Mouse (Mus musculus): ENCODE data around the gene Lmf2. TPM values are rescaled to one million over a fixed set of nuclear protein-coding genes. Genes with fewer than 3 reads are reported as not detected.
A peak's percentile ranks its signal among the peaks of the same experiment; 100 is the strongest.

The Lmf2 gene
- polyA plus RNA-seq (2011; ENCODE audit: insufficient read length, low read depth, missing spikeins) = 82.5 and 83.0 TPM in 2 replicates

GRCm38 (mm10) chr15:89355241-89356187 is at the start of gene Lmf2, which contains the start of gene Ncaph2:
Gene Lmf2 (minus strand): TSS chr15:89355659.
Gene Ncaph2 (plus strand): TSS chr15:89355719.
- TF ChIP-seq CTCF (IDR thresholded peaks at IDR 0.05; ENCODE audit: borderline replicate concordance, insufficient read depth, low read length) = no peak
- TF ChIP-seq POLR2A (IDR thresholded peaks at IDR 0.05; ENCODE audit: low read depth, low read length) = peak; percentile 85

GRCm38 (mm10) chr15:89404831-89405623 is 49.6 kb upstream of the Lmf2 start:
- Histone ChIP-seq H3K27ac (ENCODE audit: insufficient read depth, low read length) (no peak overlapping the region), H3K4me1 (ENCODE audit: control insufficient read depth, insufficient read depth, low read length) (no peaks in the 10 kb centered on the region), H3K4me3 (ENCODE audit: insufficient read depth, low read length) (no peak overlapping the region)
- TF ChIP-seq POLR2A (IDR thresholded peaks at IDR 0.05; ENCODE audit: low read depth, low read length) (no peak), CTCF (IDR thresholded peaks at IDR 0.05; ENCODE audit: borderline replicate concordance, insufficient read depth, low read length) (no peak)

More at GRCm38 (mm10) chr15:89355241-89356187, at the start of gene Lmf2, which contains the start of gene Ncaph2:
- Histone ChIP-seq H3K27ac (ENCODE audit: insufficient read depth, low read length) (peak within 1 kb of the TSS; percentile 74), H3K4me1 (ENCODE audit: control insufficient read depth, insufficient read depth, low read length) (no peaks in the 10 kb centered on the region), H3K4me3 (ENCODE audit: insufficient read depth, low read length) (peak within 1 kb of the TSS; percentile 85)

- no peak for TF ChIP-seq POLR2A (IDR thresholded peaks at IDR 0.05; ENCODE audit: low read depth, low read length)
- TF ChIP-seq CTCF (IDR thresholded peaks at IDR 0.05; ENCODE audit: borderline replicate concordance, insufficient read depth, low read length) = no peak
- H3K4me3 ChIP-seq (ENCODE audit: insufficient read depth, low read length) = no peak overlapping the region
- H3K4me1 ChIP-seq (ENCODE audit: control insufficient read depth, insufficient read depth, low read length) = no peaks in the 10 kb centered on the region
- H3K27ac ChIP-seq (ENCODE audit: insufficient read depth, low read length) = no peak overlapping the region
Observed at GRCm38 (mm10) chr15:89402471-89402870, 47.0 kb upstream of the Lmf2 start.

- Histone ChIP-seq H3K27ac (ENCODE audit: insufficient read depth, low read length) (no peak overlapping the region), H3K4me3 (ENCODE audit: insufficient read depth, low read length) (no peak overlapping the region), H3K4me1 (ENCODE audit: control insufficient read depth, insufficient read depth, low read length) (no peaks in the 10 kb centered on the region)
- no peak for TF ChIP-seq POLR2A (IDR thresholded peaks at IDR 0.05; ENCODE audit: low read depth, low read length)
Observed at GRCm38 (mm10) chr15:89399716-89400115, 44.3 kb upstream of the Lmf2 start.

GRCm38 (mm10) chr15:89398146-89398545 is 42.7 kb upstream of the Lmf2 start:
- Histone ChIP-seq H3K27ac (ENCODE audit: insufficient read depth, low read length) (no peak overlapping the region), H3K4me3 (ENCODE audit: insufficient read depth, low read length) (no peak overlapping the region), H3K4me1 (ENCODE audit: control insufficient read depth, insufficient read depth, low read length) (no peaks in the 10 kb centered on the region)
- no peak for TF ChIP-seq POLR2A (IDR thresholded peaks at IDR 0.05; ENCODE audit: low read depth, low read length)
- no peak for TF ChIP-seq CTCF (IDR thresholded peaks at IDR 0.05; ENCODE audit: borderline replicate concordance, insufficient read depth, low read length)

- Histone ChIP-seq H3K4me3 (ENCODE audit: insufficient read depth, low read length) (no peak overlapping the region), H3K27ac (ENCODE audit: insufficient read depth, low read length) (no peak overlapping the region), H3K4me1 (ENCODE audit: control insufficient read depth, insufficient read depth, low read length) (no peaks in the 10 kb centered on the region)
- no peak for TF ChIP-seq POLR2A (IDR thresholded peaks at IDR 0.05; ENCODE audit: low read depth, low read length)
Observed at GRCm38 (mm10) chr15:89396883-89397282, 41.4 kb upstream of the Lmf2 start.

GRCm38 (mm10) chr15:89390081-89390480 is 34.6 kb upstream of the Lmf2 start:
- TF ChIP-seq CTCF (IDR thresholded peaks at IDR 0.05; ENCODE audit: borderline replicate concordance, insufficient read depth, low read length) = no peak
- no peak for TF ChIP-seq POLR2A (IDR thresholded peaks at IDR 0.05; ENCODE audit: low read depth, low read length)
- Histone ChIP-seq H3K4me3 (ENCODE audit: insufficient read depth, low read length) (no peak overlapping the region), H3K27ac (ENCODE audit: insufficient read depth, low read length) (no peak overlapping the region), H3K4me1 (ENCODE audit: control insufficient read depth, insufficient read depth, low read length) (no peaks in the 10 kb centered on the region)

GRCm38 (mm10) chr15:89387127-89387526 is 31.7 kb upstream of the Lmf2 start:
- no peak overlapping the region for H3K27ac ChIP-seq (ENCODE audit: insufficient read depth, low read length)
- no peak overlapping the region for H3K4me3 ChIP-seq (ENCODE audit: insufficient read depth, low read length)
- no peaks in the 10 kb centered on the region for H3K4me1 ChIP-seq (ENCODE audit: control insufficient read depth, insufficient read depth, low read length)
- no peak for TF ChIP-seq CTCF (IDR thresholded peaks at IDR 0.05; ENCODE audit: borderline replicate concordance, insufficient read depth, low read length)

GRCm38 (mm10) chr15:89384617-89385016 is 29.2 kb upstream of the Lmf2 start, which contains the start of gene Klhdc7b:
Gene Klhdc7b (plus strand): TSS chr15:89384917.
- TF ChIP-seq CTCF (IDR thresholded peaks at IDR 0.05; ENCODE audit: borderline replicate concordance, insufficient read depth, low read length) = no peak
- no peak for TF ChIP-seq POLR2A (IDR thresholded peaks at IDR 0.05; ENCODE audit: low read depth, low read length)
- Histone ChIP-seq H3K4me3 (ENCODE audit: insufficient read depth, low read length) (no peak within 1 kb of the TSS), H3K27ac (ENCODE audit: insufficient read depth, low read length) (no peak within 1 kb of the TSS), H3K4me1 (ENCODE audit: control insufficient read depth, insufficient read depth, low read length) (no peaks in the 10 kb centered on the region)
